Mouse (Mus musculus) heart, adult 8-10 months (tissue): ENCODE data around the gene Akr1c12. TPM values are rescaled to one million over a fixed set of nuclear protein-coding genes. Genes with fewer than 3 reads are reported as not detected.
"Not testable (repeated sequence)": the region's sequence is repeated elsewhere in the genome, so short reads cannot be mapped to it uniquely, and the experiment has no call there.

Experiments used
- DNase-seq: peaks from one replicate; pipeline ENCODE4 v3.0.0; 2022; ENCODE audit warnings: low spot score
- total RNA-seq, 4 experiments: library from RNA; stranded (reverse); gene quantifications; 2 replicates each; pipeline ENCODE4 v1.2.4; 2022

Gene Akr1c12
- total RNA-seq: not detected

DNA sequence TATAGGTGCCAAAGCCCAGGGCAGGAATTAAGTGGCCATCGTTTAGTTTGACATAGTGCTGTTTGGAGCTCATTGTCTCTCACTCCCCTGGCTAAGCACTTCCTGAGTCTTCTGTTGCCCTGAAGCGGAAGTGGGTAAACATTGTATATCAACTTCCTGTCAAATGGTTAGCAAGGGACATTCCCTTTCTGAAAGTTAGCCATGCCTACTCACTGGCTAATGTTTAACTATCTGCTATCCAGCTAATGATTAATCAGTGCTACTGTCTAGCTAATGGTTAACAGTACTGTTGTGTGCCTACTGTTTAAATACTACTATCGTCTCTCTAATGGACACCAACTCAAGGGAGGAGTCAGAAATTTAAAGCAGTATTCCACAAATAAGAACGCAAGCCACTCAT is at the start of gene Akr1c12:
Akr1c12 (minus strand) TSS at position 150 of the 400 bp plus-strand sequence.
- DNase-seq: no peak

- DNase-seq: no peak
These were observed 39.5 kb upstream of the Akr1c12 start for GRCm38 (mm10) chr13:4318773-4319172.

DNA sequence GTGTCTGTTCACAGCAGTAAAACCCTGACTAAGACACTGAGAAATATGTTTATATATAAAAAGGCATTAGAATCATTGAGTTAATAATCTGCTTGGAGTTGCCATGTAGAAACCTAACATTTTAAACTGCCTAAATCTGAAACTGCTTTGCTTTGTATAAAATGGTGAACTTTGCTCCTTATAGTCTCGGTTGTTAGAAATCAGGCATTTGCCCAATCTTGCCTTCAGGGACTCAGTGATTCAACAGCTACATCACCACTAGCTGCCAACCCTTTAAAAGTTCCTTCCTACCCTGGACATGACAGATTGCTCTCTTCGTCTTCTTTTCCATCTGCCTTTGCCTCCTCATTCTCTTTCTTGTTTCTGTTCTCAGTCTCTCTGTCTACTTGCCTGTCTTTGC is 34.7 kb upstream of the Akr1c12 start:
- DNase-seq: no peak

- no peak for DNase-seq
These were observed 25.8 kb upstream of the Akr1c12 start for GRCm38 (mm10) chr13:4304861-4305565.

- no peak for DNase-seq
These were observed 17.8 kb upstream of the Akr1c12 start for GRCm38 (mm10) chr13:4296991-4297390.

- DNase-seq: peak; percentile 54
These were observed 2.5 kb upstream of the Akr1c12 start for GRCm38 (mm10) chr13:4281471-4282412.

GRCm38 (mm10) chr13:4277526-4277925 is 1.7 kb downstream of the Akr1c12 start:
- no peak for DNase-seq

DNA sequence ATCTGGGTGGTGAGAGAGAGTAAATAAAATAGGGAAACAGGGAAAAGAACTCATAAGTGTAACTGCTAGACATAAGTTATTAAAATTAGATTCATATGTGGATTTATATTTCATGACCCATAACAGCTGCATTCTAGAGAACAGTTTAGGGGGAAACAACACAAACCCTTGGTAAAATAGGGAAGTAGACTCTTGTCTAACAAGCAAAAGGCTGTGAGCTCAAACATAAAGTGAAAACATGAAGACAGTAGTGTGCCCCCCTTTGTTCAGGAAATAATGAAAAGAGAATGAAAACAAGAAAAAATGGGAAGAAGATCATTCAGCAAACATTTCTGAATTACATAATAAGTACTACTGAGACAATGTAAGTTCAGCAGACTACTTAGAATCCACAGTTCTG is 8.4 kb downstream of the Akr1c12 start:
- no peak for DNase-seq

- not testable (repeated sequence) for DNase-seq
These were observed 13.8 kb downstream of the Akr1c12 start for GRCm38 (mm10) chr13:4265455-4265854.

GRCm38 (mm10) chr13:4265047-4265446 is 14.2 kb downstream of the Akr1c12 start:
- no peak for DNase-seq

DNA sequence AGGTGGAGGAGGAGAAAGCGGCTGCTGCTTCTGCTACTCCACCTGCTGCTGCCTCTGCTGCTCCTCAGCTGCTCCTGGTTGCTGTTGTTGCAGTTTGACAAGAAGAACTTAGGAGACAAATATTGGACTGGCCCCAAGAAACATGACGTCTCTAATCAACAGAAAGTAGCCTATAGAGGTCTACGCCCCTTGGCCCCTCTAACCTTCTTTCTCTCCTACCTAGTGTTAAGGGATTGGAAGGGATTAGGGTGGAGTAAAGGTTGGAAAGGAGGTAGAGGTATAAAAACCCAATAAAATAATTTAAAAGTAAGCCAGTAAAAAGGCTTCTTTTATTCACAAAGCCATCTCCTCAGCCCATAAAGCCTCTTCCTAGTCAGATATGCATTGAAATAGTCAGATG is 14.6 kb downstream of the Akr1c12 start:
- no peak for DNase-seq

DNA sequence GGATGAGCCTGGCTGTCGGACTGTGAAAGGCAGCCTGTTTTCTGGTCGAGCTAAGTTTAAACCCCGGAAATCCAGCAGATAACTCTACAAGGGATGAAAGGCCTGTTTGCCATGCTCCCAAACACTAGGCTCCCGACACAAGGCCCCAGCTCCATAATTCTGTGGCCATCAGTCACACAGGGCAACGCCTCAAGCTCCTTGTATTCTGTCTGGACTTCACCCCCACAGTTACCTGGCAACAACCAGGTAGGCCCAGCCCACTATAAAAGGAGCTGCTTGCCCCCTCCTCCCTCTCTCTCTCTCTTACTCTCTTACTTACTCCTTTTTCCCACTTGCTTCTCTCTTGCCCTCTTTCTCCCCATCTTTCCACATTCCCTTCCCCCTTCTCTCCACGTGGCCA is 21.9 kb downstream of the Akr1c12 start:
- DNase-seq: no peak

DNA sequence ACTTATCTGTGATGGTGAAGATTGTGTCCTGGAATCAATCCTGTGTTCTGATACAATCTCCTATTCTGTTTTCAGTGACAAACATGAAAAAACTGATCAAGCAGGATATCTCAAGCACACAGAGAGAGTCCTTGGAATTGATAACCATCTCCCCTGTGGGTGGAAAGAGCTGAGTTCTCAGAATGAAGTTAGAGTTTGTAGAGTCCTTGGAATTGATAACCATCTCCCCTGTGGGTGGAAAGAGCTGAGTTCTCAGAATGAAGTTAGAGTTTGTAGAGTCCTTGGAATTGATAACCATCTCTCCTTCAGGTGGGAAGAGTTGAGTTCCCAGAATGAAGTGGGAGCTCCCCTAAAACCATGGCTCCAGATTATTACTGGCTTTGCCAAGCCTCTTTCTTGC is 22.3 kb downstream of the Akr1c12 start:
- DNase-seq: not testable (repeated sequence)

DNA sequence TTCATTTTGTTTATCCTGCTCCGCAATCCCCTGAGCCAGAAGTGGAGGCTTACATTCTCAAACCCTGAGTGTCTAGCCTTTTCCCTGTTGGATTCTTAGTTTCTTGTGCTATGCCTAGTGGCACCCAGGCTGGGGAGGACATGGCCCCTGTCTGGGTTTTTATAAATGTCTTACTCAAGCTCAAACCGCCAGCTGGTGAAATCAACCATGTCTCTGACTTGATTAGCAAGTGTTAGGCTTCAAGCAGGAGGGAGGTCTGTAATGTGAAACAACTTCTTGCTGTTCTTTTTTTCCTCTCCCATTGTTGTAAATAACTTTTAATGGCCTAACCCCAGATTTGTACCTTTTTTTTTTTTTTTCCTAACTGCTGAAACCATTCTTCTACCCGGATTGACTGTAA is 29.9 kb downstream of the Akr1c12 start:
- DNase-seq: no peak

DNA sequence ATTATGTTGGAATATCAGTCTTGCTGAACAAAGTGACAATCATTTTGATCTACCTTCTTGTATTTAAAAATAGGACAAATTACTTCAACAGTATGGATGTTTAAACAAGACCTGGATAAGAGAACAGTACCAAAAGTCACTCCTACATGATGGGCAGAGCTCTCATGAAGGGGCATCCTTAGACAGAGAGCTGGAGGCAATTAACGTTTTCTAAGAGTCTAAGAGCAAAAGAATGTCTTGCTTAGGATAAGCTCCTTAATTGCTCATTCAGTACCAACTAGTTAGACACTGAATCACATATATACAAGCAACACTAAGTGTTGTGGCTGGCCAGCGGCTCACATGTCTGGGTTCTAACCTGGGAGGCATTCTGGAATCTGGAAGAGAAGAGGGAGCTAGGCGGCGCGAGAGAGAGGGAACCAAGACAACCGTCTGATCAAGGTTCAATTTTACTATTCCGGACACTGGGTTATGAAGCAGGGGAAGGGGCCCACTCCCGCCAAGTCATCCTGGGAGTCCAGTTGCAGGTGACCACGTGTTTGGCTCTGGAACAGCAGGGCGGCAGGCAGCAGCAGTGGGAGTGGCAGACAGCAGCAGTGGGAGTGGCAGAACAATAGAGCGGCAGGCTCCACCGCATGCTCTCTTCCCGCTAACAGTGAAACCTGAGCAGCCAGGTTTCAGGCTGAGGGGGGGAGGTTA is 34.2 kb downstream of the Akr1c12 start:
- DNase-seq: no peak

- DNase-seq: no peak
These were observed 45.6 kb downstream of the Akr1c12 start for GRCm38 (mm10) chr13:4233536-4234172.

DNA sequence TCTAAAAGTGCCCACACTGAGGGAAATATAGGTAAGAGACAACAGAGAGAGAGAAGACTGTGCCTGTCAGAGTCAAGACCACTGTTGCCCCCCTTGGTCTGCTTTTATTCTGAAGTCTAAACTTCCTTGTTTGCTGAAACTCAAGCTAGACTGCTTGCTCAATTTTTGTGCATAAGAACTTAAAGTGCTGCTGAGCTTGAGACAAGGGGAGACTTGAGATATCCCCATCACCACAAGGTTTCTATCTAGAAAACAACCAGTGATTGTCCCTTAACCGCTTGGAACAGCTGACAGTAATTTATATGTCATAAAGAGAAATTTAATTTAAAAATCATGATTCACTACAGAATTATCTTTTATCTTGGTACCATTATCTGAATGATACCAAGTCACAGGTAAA is 46.1 kb downstream of the Akr1c12 start:
- DNase-seq: no peak

- DNase-seq: no peak
These were observed 48.2 kb downstream of the Akr1c12 start for GRCm38 (mm10) chr13:4230841-4231623.

- DNase-seq: peak; percentile 67
These were observed 50.8 kb downstream of the Akr1c12 start, which contains the start of gene Akr1c19 for GRCm38 (mm10) chr13:4228441-4228840. Akr1c19 (plus strand) TSS chr13:4228700.
